Mouse (Mus musculus): ENCODE results near the gene Chst8. TPM values are rescaled to one million over a fixed set of nuclear protein-coding genes. Genes with fewer than 3 reads are reported as not detected.

Chst8 gene
- total and polyA plus RNA-seq, 2 experiments from 2014 or later = 0.20 to 6.4 TPM

- Histone ChIP-seq H3K27me3 (ENCODE audit: control insufficient read depth, insufficient read depth, low read length) (peaks cover 17% of the 10 kb centered on the region), H3K4me2 (ENCODE audit: low read depth, low read length) (no peak overlapping the region), H3K9me3 (replicated peaks; ENCODE audit: control insufficient read depth, low read length) (no peaks in the 10 kb centered on the region), H3K4me1 (ENCODE audit: control insufficient read depth, insufficient read depth) (no peaks in the 10 kb centered on the region), H3K4me3 (ENCODE audit: low read depth, low read length) (no peak overlapping the region), H3K27ac (ENCODE audit: low read depth) (no peak overlapping the region), H3K36me3 (replicated peaks; ENCODE audit: control insufficient read depth, insufficient read depth, low read length) (no peaks in the 10 kb centered on the region), H3K9ac (replicated peaks; ENCODE audit: low read depth, low read length) (no peak overlapping the region)
- 16% methylated on average over 9 of the region's 9 CpGs for WGBS
- no peak for ATAC-seq (ENCODE audit: insufficient read depth, low read depth)
- TF ChIP-seq EP300 (IDR thresholded peaks at IDR 0.05; ENCODE audit: low read depth) = no peak
- DNase-seq (ENCODE audit: low spot score) = no peak
Observed at GRCm38 (mm10) chr7:34669336-34669735, 143.2 kb downstream of the Chst8 start.

GRCm38 (mm10) chr7:34667874-34668273 is 144.6 kb downstream of the Chst8 start:
- H3K4me3 ChIP-seq (ENCODE audit: low read depth, low read length) = no peak overlapping the region
- H3K27ac ChIP-seq (ENCODE audit: low read depth) = no peak overlapping the region
- WGBS = 82% methylated on average over 16 of the region's 16 CpGs
- no peak for DNase-seq (ENCODE audit: low spot score)
- no peak overlapping the region for H3K9ac ChIP-seq (replicated peaks; ENCODE audit: low read depth, low read length)
- no peak overlapping the region for H3K4me2 ChIP-seq (ENCODE audit: low read depth, low read length)
- no peak for ATAC-seq (ENCODE audit: insufficient read depth, low read depth)
- H3K27me3 ChIP-seq (ENCODE audit: control insufficient read depth, insufficient read depth, low read length) = peaks cover 3% of the 10 kb centered on the region; the same call in 1 of the 2 replicates
- no peaks in the 10 kb centered on the region for H3K9me3 ChIP-seq (replicated peaks; ENCODE audit: control insufficient read depth, low read length)
- no peaks in the 10 kb centered on the region for H3K4me1 ChIP-seq (ENCODE audit: control insufficient read depth, insufficient read depth)
- TF ChIP-seq EP300 (IDR thresholded peaks at IDR 0.05; ENCODE audit: low read depth) (no peak), CTCF (IDR thresholded peaks at IDR 0.05; ENCODE audit: low read depth) (no peak)
- no peaks in the 10 kb centered on the region for H3K36me3 ChIP-seq (replicated peaks; ENCODE audit: control insufficient read depth, insufficient read depth, low read length)

- TF ChIP-seq CTCF (IDR thresholded peaks at IDR 0.05; ENCODE audit: low read depth) (no peak), EP300 (IDR thresholded peaks at IDR 0.05; ENCODE audit: low read depth) (no peak)
- ATAC-seq (ENCODE audit: insufficient read depth, low read depth) (no peak), DNase-seq (ENCODE audit: low spot score) (no peak)
- no peaks in the 10 kb centered on the region for H3K9me3 ChIP-seq (replicated peaks; ENCODE audit: control insufficient read depth, low read length)
- no peaks in the 10 kb centered on the region for H3K36me3 ChIP-seq (replicated peaks; ENCODE audit: control insufficient read depth, insufficient read depth, low read length)
- H3K4me2 ChIP-seq (ENCODE audit: low read depth, low read length) = no peak overlapping the region
- no peak overlapping the region for H3K4me3 ChIP-seq (ENCODE audit: low read depth, low read length)
- H3K4me1 ChIP-seq (ENCODE audit: control insufficient read depth, insufficient read depth) = no peaks in the 10 kb centered on the region
- H3K27me3 ChIP-seq (ENCODE audit: control insufficient read depth, insufficient read depth, low read length) = 0 out of 2 replicates have a peak, but pooled peaks cover 4% of the 10 kb centered on the region
- WGBS = 47% methylated on average over 7 of the region's 7 CpGs
- no peak overlapping the region for H3K27ac ChIP-seq (ENCODE audit: low read depth)
- no peak overlapping the region for H3K9ac ChIP-seq (replicated peaks; ENCODE audit: low read depth, low read length)
Observed at GRCm38 (mm10) chr7:34663145-34663544, 149.4 kb downstream of the Chst8 start.

GRCm38 (mm10) chr7:34662227-34662626 is 150.3 kb downstream of the Chst8 start:
- H3K4me2 ChIP-seq (ENCODE audit: low read depth, low read length) = no peak overlapping the region
- H3K27ac ChIP-seq (ENCODE audit: low read depth) = no peak overlapping the region
- 36% methylated on average over 5 of the region's 5 CpGs for WGBS
- TF ChIP-seq CTCF (IDR thresholded peaks at IDR 0.05; ENCODE audit: low read depth) (no peak), EP300 (IDR thresholded peaks at IDR 0.05; ENCODE audit: low read depth) (no peak)
- ATAC-seq (ENCODE audit: insufficient read depth, low read depth) (no peak), DNase-seq (ENCODE audit: low spot score) (no peak)
- H3K4me3 ChIP-seq (ENCODE audit: low read depth, low read length) = no peak overlapping the region
- H3K36me3 ChIP-seq (replicated peaks; ENCODE audit: control insufficient read depth, insufficient read depth, low read length) = no peaks in the 10 kb centered on the region
- H3K4me1 ChIP-seq (ENCODE audit: control insufficient read depth, insufficient read depth) = no peaks in the 10 kb centered on the region
- H3K9ac ChIP-seq (replicated peaks; ENCODE audit: low read depth, low read length) = no peak overlapping the region
- 0 out of 2 replicates have a peak, but pooled peaks cover 4% of the 10 kb centered on the region for H3K27me3 ChIP-seq (ENCODE audit: control insufficient read depth, insufficient read depth, low read length)
- no peaks in the 10 kb centered on the region for H3K9me3 ChIP-seq (replicated peaks; ENCODE audit: control insufficient read depth, low read length)

- Histone ChIP-seq H3K4me1 (ENCODE audit: control insufficient read depth, insufficient read depth) (no peaks in the 10 kb centered on the region), H3K9ac (replicated peaks; ENCODE audit: low read depth, low read length) (no peak overlapping the region), H3K27me3 (ENCODE audit: control insufficient read depth, insufficient read depth, low read length) (0 out of 2 replicates have a peak, but pooled peaks cover 12% of the 10 kb centered on the region), H3K27ac (ENCODE audit: low read depth) (no peak overlapping the region), H3K4me2 (ENCODE audit: low read depth, low read length) (no peak overlapping the region), H3K4me3 (ENCODE audit: low read depth, low read length) (no peak overlapping the region), H3K9me3 (replicated peaks; ENCODE audit: control insufficient read depth, low read length) (no peaks in the 10 kb centered on the region), H3K36me3 (replicated peaks; ENCODE audit: control insufficient read depth, insufficient read depth, low read length) (no peaks in the 10 kb centered on the region)
- DNase-seq (ENCODE audit: low spot score) (no peak), ATAC-seq (ENCODE audit: insufficient read depth, low read depth) (no peak)
- TF ChIP-seq CTCF (IDR thresholded peaks at IDR 0.05; ENCODE audit: low read depth) (no peak), EP300 (IDR thresholded peaks at IDR 0.05; ENCODE audit: low read depth) (no peak)
- WGBS = 69% methylated on average over 6 of the region's 6 CpGs
Observed at GRCm38 (mm10) chr7:34659386-34660085, 153.0 kb downstream of the Chst8 start.

GRCm38 (mm10) chr7:34656632-34657031 is 155.9 kb downstream of the Chst8 start, which contains the start of gene Kctd15:
Gene Kctd15, minus strand, starts transcription at chr7:34656732.
- TF ChIP-seq EP300 (IDR thresholded peaks at IDR 0.05; ENCODE audit: low read depth) = no peak
- TF ChIP-seq CTCF (IDR thresholded peaks at IDR 0.05; ENCODE audit: low read depth) = no peak
- Histone ChIP-seq H3K36me3 (replicated peaks; ENCODE audit: control insufficient read depth, insufficient read depth, low read length) (no peaks in the 10 kb centered on the region), H3K4me2 (ENCODE audit: low read depth, low read length) (peak within 1 kb of the TSS; percentile 86), H3K9ac (replicated peaks; ENCODE audit: low read depth, low read length) (no peak within 1 kb of the TSS), H3K27ac (ENCODE audit: low read depth) (no peak within 1 kb of the TSS; the same call in 1 of the 2 replicates), H3K4me3 (ENCODE audit: low read depth, low read length) (peak within 1 kb of the TSS; percentile 75), H3K4me1 (ENCODE audit: control insufficient read depth, insufficient read depth) (no peaks in the 10 kb centered on the region), H3K9me3 (replicated peaks; ENCODE audit: control insufficient read depth, low read length) (no peaks in the 10 kb centered on the region), H3K27me3 (ENCODE audit: control insufficient read depth, insufficient read depth, low read length) (peaks cover 33% of the 10 kb centered on the region)
- ATAC-seq (ENCODE audit: insufficient read depth, low read depth) (no peak), DNase-seq (ENCODE audit: low spot score) (no peak)
- WGBS = 71% methylated on average over 5 of the region's 5 CpGs

All from heart, postnatal 0 days (tissue).